Mouse (Mus musculus) kidney, adult 11 months (tissue): ENCODE measurements at regions not wholly inside any gene's neighbourhood (a gene's known extent, or its start where the extent isn't known, plus 50 kb on each side); places are given as distances from the start of the nearest gene placed in this dataset.
"Not testable (repeated sequence)": the region's sequence is repeated elsewhere in the genome, so short reads cannot be mapped to it uniquely, and the experiment has no call there.

Experiments
- DNase-seq: peaks from one replicate; pipeline ENCODE4 v3.0.0; 2022

DNA sequence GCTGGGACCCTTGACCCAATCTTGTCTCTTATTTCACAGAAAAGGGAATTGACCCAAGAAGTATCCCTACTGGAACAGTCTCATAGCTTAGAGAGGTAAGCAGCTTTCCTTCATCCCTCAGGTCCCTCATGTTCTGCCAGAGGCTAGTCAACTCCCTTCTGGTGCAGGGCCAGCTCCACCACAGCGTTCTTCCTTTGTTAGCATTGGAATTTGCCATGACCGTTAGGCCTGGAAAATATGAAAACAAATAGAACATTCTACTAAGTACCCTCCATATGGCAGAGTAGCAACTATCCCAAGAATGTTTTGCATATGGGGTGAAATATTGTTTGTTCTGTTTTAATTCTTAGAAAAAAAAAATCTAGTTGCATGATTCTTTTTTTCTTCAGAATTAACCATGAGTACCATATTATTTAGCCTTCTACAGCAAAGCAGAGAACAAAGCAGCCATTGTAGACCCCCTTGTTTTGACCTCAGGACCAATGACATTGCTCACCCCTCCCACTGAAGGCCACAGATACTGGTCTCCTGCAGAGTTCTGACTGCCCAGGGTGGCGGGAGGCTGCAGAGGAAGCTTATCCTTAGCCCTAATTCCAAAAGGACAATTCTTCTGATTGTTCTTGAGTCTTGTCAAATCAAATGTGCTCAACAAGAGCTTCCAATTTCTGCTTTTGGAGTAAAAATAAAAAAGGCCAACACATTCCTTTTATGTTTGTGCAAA, 78.1 kb upstream of the Ehbp1 start:
- no peak for DNase-seq

DNA sequence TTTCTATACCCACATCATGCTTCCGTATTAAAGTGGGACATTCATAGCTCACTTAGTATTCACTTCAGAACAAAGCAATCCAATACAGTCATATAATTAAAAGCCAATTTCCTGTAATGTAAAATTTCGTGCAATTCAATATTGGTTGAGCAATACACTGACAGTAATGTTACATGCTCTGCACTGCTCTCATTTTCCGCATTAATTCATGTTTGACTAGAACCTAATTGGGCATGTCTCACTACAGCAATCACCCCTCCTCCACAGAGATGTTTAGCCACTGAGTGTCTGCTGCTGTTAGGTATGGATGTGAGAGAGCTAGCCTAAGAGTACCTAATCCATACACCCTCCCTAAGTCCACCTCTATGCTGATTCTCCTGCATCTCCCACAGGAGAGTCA, 79.7 kb upstream of the Ehbp1 start:
- no peak for DNase-seq

DNA sequence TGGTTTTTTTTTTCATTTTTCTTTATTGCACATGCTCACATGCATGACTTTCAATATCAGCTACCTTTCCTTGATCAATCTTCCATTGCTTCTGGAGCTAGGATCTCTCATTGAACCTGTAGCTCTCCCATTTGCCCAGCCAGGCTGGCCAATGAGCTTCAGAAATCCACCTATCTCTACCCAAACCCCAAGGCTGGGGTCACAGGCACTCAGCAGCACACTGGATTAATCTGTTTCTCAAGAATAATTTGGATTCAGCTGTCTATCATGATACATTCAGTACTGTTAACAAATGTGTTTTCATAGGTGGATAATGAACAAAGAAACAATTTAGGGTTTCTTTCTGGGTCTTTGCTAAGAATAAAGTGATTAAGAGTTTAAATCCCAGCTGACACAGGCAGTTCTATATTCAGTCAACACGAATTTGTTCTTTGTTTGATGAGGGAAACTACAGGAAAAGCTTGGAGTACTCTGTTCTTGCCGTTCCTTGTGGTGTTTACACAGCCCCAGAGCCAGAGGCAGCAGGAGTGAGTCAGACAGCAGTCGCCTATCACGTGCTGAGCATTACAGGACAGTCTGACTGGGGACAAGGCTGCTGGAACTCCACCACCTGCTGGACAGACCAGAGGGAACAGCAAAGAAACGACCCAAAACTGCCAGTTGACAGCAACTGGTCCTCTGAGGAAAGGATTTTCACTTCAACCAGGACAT, 74.6 kb upstream of the Tmem17 start:
- peak; percentile 86 for DNase-seq

DNA sequence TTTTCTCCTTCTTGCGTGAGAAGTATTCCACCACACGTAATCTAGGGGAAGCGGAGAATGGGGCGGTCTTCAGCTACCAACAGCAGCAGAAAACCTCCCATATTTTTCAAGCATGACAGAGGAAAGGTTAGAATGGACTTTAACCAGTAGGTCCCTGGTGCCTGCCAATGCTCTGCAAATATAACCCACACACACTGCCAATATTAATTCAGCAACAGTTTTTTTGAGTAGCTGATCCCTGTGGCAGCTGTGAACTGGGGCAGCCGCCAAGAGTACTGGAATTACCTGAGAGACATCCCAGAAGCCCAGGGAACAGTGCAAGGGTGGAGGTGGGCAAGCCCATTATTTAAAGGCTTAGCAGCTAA, 74.1 kb upstream of the Tmem17 start:
- DNase-seq = peak; percentile 83

DNA sequence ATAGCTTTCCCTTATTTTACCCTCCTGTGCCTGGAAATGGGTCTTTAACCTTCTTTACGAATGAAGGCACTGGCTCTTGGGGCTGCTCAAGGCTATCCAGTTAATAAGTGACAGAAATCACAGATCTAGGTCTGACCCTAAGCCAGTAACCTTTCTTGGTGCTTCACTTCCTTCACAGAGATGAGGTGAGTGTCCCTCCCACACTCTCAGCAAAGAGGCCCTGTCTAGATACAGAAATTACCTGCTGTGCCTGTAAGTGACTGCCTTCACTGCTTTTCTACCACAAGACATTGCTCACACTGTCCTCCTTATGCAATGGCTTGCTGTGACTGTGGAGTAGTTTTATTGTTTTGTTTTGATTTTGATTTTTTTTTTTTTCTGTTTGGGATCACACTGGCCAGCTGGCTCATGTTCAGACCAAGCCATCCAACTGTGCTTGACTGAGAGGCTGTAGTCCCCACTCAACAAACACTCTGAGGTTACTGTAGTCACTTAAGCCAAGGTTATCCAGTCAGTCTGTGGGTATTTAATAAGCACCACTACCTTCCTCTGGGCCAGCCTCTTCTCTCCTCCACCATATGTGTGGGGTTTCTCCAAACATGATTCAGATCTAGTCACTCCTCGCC, 73.3 kb upstream of the Tmem17 start:
- DNase-seq = peak; percentile 59

DNA sequence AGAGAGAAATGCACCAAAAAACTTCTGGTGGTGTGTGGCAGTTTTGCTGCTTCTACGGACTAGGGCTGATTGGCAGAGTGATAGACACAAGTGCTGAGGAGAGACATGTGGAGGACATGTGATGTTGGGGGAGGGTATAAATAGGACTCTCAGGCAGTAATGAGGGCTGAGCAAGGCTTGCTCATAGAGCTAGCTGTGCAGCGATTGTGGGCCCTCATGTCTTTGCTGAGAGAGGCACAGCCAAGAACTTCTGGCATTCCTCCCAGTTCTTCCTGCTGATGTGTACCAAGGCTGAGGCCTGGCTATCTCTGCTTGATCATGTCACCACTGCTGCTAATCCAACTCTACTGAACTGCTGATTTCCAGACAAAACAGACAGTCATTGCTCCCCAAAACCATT, 71.4 kb upstream of the Tmem17 start:
- DNase-seq = peak; percentile 51

DNA sequence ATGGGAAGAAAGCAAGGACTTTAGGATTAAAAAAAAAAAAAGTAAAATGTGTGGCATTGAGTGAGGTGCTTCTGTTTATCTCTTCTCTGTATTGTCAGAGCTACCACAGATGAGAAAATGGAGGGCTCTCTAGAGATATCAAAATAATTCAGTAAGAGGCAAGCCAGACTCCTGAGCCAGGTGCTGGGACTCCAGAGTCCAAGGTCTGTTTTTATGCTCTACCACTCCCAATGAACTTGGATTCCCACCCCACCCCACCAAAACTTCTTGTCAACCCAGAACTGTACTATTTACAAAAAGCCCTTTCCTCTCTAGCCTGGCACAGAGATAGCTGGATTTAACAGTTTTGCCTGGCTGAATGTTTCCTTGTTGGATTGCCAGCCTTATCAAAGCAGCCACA, 58.7 kb upstream of the Tmem17 start:
- DNase-seq = no peak

DNA sequence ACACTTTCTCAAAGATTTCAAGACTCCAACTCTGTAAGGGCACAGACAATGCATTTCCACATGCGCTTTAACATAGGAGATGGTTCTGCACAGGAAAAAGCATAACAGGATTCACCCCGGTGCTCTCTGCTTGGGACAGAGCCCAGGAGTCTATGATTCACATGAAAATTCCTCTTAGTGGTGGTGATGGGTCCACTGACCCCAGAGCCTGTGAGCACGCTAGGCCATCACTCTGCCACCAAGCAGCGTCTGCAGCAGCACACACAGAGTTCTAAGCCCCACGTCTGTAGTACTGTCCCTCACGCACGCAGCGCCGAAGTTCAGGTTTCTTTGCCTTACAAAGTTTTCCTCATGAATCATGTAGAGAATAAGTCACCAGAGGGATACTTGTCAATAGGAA, 55.6 kb upstream of the Tmem17 start:
- DNase-seq = no peak

DNA sequence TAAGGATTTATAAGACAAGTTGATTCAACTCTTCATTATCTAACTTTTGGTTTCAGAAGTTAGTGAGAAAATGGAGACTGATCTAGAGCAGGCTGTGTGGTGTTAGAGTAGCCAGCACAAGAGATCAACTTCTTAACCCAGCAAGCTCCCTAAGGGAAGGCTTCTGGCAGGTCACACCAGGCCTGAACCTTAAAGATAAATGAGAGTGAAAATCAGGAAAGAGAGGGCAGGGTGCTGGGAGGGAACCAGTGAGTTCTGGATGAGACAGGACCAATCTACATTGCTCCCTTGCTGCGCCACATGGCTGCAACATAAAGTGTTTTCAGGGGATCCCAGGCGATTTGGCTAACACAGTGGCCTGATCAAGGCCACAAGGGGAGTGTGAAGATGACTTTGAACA, 54.7 kb upstream of the Tmem17 start:
- DNase-seq = no peak

DNA sequence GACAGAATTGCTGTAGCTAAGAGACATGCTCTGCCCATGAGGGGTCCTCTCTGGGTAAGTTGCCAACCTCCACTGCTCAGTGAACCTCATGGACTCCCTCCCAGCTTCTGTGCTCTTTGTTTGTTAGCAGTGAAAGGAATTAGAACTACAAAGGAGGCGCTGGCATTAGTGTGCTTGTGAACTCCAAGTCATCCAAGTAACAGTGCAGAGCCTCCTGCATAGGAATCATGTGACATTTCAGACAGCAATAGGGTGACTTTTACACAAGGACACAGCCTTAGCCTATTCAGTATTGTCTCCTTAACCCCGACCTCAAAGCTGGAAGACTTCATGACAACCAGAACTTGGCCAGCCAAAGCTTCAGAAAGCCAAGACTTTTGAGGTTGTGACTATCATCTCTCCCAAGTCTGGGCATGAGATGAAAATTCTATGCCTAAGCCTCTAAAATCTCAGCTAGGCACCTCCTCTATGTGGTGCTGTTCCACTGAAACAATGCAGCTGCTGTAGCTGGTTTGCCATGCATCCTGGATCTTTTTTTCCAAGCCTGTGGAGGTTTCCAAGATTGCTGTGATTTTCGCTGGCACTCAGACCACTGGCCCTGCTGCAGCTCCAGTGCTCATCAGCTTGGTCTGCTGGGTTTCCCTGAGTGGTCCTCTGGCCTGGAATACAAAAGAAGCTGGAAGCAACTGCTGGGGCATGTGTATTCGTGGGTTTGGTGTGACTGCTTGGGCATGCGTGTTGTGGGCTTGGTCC, 52.8 kb upstream of the Tmem17 start:
- no peak for DNase-seq

DNA sequence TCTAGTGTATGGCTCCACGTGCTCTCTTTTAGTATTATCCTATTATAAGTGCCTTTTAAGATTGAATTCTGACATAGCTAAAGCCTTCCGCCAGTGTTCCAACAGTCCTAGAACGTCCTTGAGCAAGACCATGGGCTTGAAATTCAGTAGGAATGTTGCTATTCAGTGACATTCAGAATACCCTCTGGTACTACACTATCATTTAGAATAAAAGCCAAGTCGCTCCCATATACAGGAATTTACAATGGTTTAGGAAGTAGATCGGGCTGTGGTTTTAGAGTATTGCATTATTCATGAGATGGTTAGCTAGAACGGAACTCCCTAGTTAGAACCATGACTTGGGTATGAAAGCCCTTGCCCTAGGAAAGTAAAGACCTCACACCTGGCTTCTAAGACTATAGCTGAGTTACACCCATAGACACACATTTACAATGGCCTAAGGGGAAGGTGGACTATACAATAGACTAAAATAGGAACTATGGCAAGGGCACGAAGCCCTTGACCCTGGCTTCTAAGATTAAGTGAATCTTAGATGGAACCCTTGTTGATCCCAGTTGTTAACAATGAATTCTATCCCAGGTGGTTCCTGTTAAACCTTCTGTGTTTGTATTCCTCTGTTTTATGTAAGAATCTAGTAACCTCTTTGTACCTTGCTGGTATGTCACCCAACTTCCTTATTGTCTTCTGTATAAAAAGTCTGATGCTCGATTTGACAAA, 50.7 kb upstream of the Tmem17 start:
- DNase-seq = not testable (repeated sequence)
